Mouse (Mus musculus) cerebellum, postnatal 14 days (tissue): ENCODE data around the gene Pmvk.
"Not testable (repeated sequence)": the region's sequence is repeated elsewhere in the genome, so short reads cannot be mapped to it uniquely, and the experiment has no call there.

Source experiments
- DNase-seq, 2 experiments: peaks; one replicate each; pipeline ENCODE4 v3.0.0; 2021; ENCODE audit warnings: mixed read lengths in 2 of 2

Pmvk gene

DNA sequence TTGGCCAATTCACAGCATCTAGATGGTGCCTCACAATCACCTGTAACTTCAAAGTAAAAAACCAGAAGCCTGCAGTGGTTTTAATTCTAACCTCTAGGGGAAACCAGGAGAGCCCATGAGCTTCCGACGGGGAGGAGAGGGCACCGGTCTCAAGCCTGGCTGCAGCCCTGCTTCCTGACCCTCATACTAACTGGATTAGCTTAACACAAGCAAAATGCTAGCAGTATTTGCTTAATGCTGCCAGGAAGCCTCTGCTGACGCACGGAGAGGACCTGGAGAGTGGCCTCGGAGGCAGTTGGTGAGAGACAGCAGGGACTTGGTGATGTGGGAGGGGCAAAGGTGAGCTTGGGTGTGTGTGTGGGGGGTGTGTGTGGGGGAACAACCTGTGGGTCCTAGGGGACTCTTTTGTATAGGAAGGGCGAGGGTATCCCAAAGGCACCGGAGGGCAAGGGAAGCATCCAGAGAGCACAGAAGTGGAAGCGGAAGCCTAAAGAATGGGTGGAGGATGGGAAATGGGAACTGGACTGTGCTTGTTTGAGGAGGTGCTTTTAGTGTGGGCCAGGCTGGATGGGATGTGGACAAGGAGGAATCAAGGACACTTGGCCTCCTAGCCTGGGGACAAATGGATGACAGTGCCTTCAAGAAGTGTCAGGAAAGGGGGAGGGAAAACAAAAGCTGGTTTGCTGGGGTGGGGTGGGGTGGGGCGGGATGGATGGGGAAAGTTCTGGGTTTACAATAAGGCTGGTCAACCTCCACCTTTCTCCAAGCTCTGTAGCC, at the start of gene Pmvk:
Gene Pmvk, plus strand, starts transcription at position 141 of the 777 bp plus-strand sequence.
- no peak for DNase-seq

DNA sequence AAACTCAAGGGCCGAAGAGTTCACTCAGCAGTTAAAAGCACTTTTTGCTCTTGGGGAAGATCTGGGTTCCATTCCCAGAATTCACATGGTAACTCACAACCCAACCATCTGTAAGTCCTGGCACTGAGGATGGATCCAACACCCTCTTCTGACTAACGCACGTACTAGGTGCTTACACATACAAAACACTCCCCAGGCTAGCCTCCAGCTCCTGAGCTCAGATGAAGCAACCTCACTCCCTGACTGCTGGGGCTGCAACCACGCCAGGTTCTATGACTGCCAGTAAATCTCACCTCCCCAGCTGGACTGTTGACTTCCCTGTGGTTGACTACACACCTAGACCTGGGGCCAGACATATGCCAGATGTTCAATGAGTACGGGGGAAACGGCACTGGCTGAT, 47.5 kb upstream of the Pmvk start:
- DNase-seq, result no peak

DNA sequence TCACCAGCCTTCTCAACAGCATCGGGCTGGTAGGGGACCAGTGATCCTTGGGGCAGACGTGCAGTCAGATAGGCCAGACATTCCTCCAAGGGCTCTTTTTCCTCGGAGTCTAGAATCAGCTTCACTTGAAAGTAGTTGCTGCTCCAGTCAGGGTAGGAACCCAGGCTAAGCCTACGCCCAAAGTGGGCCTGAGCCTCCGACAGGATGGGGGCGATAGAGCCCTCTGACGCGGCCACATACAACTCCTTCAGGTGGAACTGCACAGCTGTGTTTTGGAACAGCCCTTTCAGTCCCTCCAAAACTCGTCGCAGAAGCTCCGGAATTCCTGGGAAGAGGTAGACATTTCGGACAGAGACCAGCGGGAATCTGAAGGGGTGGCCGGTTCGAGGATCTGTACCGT, 45.9 kb upstream of the Pmvk start:
- DNase-seq, result no peak

GRCm38 (mm10) chr3:89409701-89410100, 44.6 kb upstream of the Pmvk start:
- DNase-seq, result no peak

GRCm38 (mm10) chr3:89410864-89411263, 43.5 kb upstream of the Pmvk start:
- no peak for DNase-seq

DNA sequence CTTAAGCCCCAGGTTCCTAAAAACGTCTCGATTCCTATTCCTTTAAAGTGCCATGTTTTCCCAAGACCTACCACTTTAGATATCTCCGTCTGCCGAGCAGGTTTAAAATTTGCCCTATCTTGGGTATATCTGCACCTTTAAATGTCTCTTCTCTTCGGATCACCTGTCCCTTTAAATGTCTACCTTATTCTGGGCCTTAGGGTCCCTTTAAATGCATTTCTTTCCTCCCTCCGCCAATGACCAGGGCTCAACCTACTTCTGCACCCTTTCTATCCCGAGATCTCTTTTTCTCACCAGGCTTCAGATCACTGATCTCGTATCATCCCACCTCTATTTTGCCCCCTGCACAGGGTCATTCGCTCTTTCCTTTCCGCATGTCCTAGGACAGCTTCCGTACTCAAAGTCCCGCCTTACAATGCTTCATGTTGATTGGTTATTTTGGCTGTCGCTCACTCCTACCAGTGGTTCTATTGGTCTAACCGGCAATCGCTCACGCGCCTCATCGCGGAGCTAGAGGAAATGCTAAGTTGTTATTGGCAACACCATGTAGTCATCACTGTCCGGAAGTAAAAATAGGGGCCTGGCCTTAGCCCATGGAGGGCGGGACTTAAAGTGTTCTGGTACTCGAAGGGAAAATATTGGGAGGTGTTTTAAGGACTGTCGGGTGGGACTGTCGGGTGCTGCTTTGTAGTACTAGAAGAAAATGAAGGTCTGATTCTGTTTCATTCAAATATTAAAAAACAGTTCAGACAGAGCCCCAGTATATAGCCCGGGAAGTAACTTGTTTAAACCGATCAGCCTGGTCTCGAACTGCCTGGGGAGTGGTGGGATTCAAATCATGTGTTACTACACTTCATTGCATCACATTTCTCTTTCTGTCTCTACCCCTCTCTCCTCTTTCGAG, 42.6 kb upstream of the Pmvk start, which contains the start of gene Flad1:
Gene Flad1, minus strand, starts transcription at position 381 of the 904 bp plus-strand sequence.
- DNase-seq, result peak; percentile 99 to 100

DNA sequence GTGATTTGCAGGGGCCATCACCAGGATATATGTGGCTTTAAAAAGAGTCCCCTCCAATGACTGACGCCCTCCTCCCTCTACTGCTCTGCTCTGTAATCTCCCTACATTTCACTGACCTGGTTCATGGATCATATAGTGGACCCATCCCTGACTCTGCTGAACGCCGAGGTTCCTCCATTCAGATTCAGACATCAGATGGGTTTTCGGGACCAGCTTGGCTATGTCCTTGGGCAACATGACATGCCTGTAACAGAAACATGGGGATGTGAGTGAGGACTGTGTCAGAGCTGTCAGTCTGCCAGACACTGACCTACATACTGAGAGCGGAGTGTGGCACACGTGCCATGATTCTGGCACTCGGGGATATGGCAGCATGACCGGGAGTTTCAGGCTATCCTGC, 38.2 kb upstream of the Pmvk start:
- no peak for DNase-seq

DNA sequence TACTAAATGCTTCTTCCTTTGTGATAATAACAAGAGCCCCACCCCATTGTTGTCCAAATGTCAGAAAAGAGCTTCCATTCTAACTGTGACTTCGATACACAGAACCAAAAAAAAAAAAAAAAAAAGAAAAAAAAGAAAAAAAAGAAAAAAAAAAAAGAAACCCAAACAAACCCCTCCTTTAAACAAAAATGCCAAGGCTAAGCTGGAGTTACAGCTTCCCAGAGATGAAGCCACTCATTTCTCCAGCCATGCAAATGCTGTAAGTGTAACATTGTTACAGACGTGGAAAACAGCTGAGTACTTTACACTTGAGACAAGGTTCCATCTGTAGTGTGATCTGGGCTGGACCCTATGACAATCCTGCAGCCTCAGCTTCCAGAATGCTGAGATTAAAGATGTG, 37.2 kb upstream of the Pmvk start:
- DNase-seq, result no peak

GRCm38 (mm10) chr3:89417840-89418169, 36.5 kb upstream of the Pmvk start:
- no peak for DNase-seq

DNA sequence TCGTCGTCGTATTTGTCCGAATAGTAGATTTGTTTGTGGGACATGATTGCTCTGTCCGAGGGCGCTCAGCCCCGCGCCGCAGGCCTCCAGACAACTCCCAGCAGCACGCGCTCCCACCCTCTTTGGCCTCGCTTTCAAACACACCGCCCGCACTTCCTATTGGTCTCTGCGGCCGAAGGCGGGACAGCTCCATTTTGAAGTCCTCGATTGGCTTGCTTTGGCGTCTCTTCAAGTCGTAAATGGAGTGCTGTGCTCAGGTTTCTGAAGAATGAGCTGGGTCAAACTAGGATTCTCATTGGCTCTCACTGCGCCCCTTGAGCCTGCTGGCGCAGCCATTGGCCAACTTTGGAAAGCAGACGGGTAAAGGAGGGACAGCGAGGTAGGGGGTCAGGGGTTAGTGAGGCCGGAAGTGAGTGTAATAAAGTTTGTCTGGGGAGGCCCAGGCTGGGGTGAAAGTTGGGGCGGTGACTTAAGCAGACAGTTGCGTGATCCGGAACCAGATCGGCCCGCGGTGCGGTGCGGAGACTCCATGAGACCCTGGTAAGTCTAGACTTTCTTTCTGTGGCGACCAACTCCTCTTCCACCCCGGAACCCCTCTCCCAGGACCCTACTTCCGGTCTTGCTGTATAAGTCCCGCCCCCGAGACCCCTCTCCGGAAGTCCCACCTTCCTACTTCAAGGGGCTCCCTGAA, 36.0 kb upstream of the Pmvk start, which contains the start of the genes Cks1b and Shc1:
Gene Cks1b, minus strand, starts transcription at position 214 of the 691 bp plus-strand sequence.
Gene Shc1, plus strand, starts transcription at position 274 of the 691 bp plus-strand sequence.
- DNase-seq, result peak; percentile 91 to 92

DNA sequence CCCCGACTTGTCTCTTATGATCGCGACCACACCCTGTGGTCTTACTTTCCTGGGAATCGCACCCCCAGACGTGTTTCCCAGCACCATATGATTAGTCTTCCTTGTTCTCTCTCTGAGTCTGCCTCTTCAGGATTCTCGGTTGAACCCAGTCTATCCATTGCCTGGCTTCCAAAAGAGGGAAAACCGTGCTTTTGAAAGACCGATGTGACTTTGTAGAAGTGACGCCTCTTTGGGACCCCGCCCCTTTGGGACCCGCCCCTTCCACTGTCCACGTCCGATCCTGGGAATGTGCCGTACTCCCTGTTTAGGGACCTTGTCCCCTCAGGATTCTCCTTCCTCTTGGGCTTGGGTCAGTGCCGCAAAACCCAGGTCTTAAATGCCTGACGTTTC, 35.5 kb upstream of the Pmvk start:
- peak; percentile 61 to 64 for DNase-seq

DNA sequence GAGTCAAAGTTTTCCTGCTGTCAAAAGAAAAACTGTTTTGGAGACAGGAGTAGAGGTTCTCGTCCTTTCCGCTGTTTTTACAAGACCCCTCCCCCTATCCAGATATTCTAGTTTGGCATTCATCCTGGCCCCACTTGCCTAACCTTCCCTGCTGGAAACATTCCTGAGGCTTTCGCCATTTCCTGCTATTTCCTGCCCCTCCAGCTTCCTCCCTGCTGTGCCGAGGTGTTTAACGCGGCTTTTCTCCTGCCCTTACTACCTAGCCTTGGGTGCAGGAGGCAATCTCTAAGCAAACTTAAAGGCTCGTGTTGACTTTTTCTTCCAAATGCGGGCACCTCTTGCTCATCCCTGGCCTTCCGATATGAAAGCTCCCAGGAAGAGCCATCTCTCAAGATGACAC, 34.8 kb upstream of the Pmvk start:
- peak; percentile 28 to 32 for DNase-seq

GRCm38 (mm10) chr3:89419981-89420380, 34.4 kb upstream of the Pmvk start:
- no peak for DNase-seq

DNA sequence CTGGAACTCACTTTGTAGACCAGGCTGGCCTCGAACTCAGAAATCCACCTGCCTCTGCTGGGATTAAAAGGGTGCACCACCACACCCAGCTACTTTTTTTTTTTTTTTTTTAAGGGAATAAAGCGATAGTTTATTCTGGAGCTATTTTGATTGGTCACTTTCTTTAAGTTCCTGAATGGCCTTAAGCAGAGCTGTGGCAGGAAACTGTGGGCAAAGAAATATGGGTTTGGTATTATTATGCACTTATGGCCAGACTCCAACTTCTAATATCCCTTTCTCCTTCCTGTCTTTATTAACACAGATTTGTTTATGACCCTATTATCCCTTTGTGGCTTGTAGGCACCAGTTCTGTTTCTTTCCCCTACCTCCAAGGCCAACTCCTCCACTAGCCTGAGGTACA, 33.9 kb upstream of the Pmvk start:
- DNase-seq, result no peak

GRCm38 (mm10) chr3:89421002-89421774, 33.2 kb upstream of the Pmvk start:
- peak; percentile 54 to 68 for DNase-seq

- DNase-seq, result peak; percentile 21 to 45
Measured at GRCm38 (mm10) chr3:89421810-89422473, 32.4 kb upstream of the Pmvk start.

DNA sequence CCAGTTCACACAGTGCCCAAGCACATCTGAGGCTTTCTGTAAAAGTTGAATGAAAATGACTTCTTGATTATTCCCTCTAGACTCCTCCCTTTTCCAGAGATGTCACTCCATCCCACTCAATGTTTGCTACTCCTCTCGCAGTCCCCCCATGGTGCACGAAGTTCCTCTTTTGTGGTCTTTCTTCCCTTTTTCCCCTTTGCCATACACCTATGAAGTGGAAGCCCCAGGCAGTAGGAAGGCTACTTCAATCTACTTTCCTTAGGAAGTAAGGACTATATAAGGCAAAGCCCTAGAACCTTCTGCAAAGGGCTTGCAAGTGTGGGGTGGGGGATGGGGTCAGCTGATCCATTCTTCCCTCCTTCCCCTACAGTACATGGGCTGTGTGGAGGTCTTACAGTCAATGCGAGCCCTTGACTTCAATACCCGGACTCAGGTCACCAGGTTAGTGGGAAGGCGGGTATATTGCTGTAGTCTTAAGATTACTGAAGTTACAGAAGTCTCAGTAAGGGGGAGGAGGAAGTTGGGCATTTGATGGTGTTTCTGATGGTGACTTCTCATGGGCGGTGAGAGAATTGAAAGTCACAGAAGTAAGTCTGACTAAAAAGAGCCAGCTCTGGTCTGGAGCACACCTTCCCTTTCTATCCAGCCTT, 31.7 kb upstream of the Pmvk start:
- no peak for DNase-seq

DNA sequence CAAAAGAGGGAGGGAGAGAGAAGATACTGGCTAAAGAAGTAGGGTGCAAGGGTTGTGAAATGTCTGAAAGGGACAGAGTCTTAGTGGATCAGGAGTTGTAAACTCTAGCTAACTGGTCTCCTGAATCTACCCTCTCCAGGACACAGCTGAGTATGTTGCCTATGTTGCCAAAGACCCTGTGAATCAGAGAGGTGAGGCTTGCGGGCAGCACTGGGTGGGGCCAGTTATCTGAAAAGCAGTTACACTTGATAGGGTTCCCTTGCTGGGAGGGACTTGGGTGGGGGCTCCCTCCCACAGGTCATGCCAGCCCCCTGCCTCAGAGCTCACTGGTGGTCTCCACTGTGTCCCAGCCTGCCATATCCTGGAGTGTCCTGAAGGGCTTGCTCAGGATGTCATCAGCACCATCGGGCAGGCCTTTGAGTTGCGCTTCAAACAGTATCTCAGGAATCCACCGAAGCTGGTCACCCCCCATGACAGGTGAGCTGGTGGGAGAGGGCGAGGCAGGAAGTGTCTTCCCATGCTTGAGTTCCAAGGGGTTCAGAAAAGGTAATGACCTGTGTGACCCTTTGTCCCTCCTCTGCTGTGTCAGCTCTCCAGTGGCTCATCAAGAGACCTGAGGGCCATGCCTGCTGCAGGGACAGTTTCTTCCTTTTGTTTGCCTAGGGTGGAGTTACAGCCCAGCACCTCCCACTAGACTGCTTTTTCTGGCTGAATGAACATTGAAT, 29.8 kb upstream of the Pmvk start:
- no peak for DNase-seq

GRCm38 (mm10) chr3:89425141-89425525, 29.2 kb upstream of the Pmvk start:
- no peak for DNase-seq

DNA sequence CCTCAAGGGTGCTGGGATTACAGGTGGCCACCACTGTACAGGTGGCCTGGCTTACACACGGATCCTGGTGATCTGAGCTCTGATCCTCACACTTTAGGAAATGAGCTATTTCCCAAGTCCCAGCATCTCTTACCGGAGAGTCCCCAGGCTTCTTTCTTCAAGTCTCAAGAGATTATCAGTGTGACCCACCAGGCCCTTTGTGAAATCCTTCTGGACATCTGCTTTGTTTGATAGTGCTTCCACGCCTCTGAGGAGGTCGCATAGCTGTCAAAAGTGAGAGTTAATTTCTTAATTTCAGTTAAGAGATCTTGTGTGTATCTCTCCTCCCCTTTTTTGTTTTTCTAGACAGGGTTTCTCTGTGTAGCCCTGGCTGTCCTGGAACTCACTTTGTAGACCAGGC, 28.5 kb upstream of the Pmvk start:
- DNase-seq, result no peak

GRCm38 (mm10) chr3:89429021-89429420, 25.3 kb upstream of the Pmvk start:
- DNase-seq, result not testable (repeated sequence)
